Mouse (Mus musculus) thymus, postnatal 25 days (tissue): ENCODE data around the gene P2rx2.

ENCODE experiments used
- DNase-seq: peaks from one replicate; pipeline ENCODE4 v3.0.0; 2022

Gene P2rx2

GRCm38 (mm10) chr5:110313127-110313526 lies 29.9 kb downstream of the P2rx2 start:
- DNase-seq = no peak

GRCm38 (mm10) chr5:110308861-110309260 lies 34.2 kb downstream of the P2rx2 start:
- DNase-seq = no peak

- DNase-seq = no peak
Measured at GRCm38 (mm10) chr5:110300591-110300990, 42.4 kb downstream of the P2rx2 start.

GRCm38 (mm10) chr5:110296637-110297036 lies 46.4 kb downstream of the P2rx2 start:
- no peak for DNase-seq

GRCm38 (mm10) chr5:110291649-110292048 lies 51.4 kb downstream of the P2rx2 start:
- DNase-seq = no peak
